Mouse (Mus musculus) adrenal gland, postnatal 4 days (tissue): ENCODE measurements around the gene Parvg. TPM values are rescaled to one million over a fixed set of nuclear protein-coding genes. Genes with fewer than 3 reads are reported as not detected.

ENCODE experiments used
- DNase-seq, 2 experiments: peaks; one replicate each; pipeline ENCODE4 v3.0.0; 2021 to 2022; ENCODE audit warnings: low spot score in 2 of 2, mixed read lengths in 2 of 2
- total RNA-seq, 2 experiments: library from RNA; stranded (reverse); gene quantifications; 2 replicates each; pipeline ENCODE4 v1.2.3; 2021

The Parvg gene
- total RNA-seq, 2 experiments from 2014 or later: 4.3 to 5.9 TPM

DNA sequence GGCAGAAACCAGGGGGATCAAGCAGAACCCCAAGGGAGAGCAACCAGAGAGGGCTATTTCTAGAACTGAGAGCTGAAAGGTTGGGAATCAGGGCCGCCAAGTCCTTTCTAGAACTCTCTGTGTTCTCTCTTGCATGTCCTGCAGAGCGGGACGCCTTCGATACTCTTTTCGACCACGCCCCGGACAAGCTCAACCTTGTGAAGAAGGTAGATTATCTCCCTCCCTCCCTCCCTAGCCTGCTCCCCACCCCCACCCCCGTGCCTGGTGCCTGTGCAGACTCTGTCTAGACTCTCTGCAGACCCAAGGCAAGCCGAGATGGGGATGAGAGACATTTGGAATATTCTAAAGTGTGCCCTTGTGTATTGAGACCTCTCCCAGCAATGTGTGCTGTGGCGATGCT, 20.6 kb upstream of the Parvg start:
- no peak for DNase-seq

DNA sequence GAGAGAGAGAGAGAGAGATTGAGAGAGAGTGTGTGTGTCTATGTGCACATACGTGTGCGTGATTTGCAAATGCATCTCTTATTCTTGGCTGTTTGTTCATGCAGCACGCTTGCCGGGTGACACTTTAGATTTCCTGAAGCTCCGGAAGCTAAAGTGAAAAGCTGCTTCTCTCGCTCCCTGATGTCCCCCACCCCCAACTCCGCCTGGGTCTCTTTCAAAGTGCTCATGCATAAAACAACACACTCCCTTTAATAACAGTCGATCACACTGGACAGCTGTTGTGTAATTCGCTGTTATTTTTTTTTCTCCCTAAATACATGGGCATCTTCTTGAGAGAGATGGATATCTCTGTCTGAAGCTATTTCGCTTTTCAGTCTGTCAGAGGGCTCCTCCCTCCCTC, 18.5 kb upstream of the Parvg start:
- DNase-seq: no peak

DNA sequence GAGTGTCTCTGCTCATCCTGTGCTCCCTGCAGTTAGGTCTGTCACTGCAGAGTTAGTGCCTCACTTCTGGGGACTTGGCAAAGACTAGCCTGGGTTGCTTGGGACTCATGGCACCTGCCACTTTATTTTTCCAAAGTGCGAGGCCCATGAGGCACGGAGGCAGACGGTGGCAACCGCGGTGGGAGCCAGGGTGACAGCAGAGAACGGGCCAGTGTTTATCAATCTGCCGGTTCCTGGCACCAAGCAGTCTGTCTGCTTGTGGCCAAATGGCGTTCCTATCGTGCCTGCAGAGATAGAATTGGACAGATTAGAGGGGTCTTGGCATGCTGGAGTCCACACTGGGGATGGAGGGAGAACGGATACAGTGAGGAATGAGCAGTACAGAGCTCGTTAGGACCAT, 13.6 kb upstream of the Parvg start:
- no peak for DNase-seq

DNA sequence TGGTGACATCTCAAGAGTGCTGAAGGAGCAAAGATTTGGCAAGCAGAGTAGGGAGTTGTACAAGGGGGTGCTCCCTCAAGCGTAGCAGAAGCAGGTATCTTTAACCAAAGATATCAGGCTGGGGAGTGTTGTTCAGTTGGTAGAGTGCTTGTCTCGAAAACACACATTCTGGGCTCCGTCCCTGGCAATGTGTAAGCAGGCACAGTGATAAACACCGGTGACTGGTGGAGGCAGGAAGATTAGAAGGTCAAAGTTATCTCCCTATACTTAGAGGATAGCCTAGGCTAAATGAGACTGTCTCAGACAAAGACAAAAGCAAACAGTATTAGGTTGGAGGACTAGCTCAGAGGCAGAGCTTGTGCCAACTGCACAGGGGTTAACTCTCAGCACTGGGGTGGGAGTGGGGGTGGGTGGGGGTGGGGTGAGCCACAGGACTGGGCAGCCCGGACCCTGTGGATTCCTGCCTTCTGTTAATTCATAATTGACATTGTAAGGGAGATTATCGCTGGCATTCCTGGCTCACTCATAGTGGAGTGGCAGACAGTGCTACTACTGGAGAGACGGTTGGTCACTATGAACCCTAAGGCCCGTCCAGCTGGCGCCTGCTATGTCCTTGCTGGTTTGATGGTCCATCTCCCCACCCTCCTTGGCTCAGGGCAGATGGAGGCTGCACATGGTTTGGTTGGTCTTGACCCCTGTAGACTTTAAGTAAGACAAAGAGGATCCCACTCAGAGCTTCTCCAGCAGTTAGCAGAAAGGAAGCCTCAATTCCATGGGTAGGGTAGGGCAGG, 12.3 kb upstream of the Parvg start:
- DNase-seq: no peak

DNA sequence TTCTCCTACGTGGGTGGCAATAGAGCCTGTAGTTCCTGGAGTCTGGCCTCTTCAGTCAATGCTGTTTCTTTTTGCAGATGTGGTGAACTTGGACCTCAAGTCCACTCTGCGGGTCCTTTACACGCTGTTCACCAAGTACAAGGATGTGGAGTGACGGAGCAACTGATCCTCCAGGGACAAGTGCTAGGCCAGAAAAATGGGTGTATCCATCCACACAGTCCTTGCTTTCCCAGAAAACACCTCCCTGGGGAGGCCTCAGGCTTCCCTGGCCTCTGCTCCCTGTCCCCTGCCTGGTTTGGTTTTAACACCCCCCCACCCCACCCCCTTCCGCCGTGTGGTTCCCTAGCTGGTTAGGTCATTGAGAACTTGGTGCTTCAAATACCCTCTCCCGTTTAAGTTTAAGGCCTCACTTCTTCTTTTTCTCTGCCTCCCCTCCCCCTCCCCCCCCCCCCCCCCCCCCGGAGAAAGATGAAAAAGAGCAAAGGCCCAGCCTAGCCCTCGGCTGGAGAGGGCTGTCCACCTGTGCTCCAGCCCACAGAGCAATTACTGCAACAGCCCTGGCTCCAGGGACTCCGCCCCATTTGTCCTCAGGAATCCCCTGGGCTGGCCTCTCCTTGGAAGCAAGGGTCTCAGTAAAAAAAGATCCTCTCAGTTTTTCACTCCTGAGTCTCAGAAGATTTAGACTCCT, 10.8 kb upstream of the Parvg start:
- DNase-seq: no peak

DNA sequence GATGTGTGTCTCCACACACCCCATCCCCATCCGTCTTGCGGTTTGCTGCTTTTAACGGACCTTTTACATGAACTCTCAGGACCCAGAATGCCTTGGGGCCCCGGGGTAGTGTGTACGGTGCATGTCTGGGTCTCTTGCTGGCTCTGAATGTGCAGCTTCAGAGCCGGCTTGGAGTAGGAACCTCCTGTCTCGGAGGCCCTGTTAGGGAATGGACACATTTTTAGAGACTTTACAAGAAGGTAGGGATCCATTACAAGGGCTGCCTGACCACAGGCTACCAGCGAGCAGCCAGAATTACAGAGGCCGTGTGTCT, 10.3 kb upstream of the Parvg start:
- no peak for DNase-seq

DNA sequence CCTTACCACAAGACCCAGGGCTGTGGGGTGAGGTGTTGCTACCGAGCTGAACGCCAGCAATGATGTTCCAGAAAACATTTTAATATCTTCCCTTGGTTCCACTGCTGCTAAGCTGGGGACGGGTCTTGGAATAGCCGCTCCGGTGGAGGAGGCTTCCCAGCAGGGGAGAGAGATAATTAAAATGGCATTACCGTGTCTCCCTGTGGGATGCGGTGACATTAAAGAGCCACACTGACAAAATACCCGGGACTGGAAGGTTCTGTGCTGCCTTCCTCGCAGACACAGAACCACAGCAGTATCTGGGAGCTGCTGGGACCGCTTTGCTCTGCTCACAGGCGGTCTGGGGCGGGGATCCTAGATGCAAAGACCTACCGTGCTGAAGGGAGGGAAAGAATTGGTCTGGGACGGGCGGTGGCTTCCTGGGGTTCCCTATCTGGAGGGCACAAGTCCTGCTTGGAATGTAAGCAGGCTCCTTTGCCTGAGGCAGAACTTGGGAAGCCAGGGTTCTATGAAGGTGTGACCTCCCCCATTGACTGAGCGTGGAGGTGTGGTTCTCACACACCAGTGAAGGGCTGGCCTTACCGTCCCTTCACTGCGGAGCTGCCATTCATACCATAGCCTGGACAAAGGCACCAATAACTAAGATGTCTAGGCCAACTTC, 9.3 kb upstream of the Parvg start:
- DNase-seq: no peak

DNA sequence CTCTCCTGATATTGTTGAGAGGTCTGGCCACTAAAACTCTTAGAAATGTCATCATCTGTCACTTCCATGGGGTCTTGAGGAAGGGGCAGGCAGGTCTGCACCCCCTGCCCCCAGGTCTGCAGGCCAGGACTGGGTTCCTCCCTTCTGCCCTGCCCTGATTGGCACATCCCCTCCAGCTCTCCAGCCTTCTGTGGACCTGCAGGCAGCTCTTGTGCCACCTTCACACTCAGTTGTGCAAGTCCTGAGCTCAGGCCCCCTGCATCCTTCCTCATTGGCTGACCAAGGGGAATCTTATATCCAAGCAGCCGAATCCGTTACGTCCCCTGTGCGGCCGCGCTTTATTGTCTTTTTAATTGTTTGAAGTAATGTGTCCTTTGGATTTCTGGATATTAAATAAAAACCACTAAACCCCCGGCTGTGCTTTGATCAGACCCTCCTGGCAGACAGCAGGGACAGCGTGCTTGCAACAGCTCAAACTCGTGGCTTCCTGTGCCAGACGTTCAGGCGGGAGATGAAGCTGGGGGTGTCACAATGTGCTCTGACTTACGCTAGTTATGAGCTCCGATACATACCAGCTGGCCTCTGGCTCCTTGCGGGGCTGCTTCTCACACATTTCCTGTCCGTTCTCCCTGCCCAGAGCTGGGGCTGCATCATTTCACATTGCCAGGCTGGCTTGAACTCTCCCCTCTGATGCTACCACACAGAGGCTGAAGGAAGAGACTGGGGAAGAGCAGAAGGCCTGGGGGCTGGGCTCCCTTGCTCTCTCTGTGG, 8.4 kb upstream of the Parvg start:
- no peak for DNase-seq

DNA sequence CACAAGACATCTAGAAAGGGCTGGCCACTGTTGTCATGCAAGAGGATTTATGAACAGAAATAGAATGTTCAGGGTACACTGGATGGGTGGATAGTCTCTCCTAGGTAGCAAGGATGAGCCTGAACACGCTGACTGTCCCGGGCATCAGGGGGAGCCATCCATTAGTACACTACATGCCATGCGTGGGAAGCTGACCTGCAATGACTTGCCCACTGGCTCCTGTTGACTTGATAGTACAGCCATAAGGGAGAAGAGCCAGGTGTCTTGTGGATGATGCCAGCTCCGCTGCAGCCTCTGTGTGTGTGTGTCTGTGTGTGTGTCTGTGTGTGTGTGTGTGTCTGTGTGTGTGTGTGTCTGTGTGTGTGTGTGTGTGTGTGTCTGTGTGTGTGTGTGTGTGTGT, 4.4 kb upstream of the Parvg start:
- DNase-seq: no peak

DNA sequence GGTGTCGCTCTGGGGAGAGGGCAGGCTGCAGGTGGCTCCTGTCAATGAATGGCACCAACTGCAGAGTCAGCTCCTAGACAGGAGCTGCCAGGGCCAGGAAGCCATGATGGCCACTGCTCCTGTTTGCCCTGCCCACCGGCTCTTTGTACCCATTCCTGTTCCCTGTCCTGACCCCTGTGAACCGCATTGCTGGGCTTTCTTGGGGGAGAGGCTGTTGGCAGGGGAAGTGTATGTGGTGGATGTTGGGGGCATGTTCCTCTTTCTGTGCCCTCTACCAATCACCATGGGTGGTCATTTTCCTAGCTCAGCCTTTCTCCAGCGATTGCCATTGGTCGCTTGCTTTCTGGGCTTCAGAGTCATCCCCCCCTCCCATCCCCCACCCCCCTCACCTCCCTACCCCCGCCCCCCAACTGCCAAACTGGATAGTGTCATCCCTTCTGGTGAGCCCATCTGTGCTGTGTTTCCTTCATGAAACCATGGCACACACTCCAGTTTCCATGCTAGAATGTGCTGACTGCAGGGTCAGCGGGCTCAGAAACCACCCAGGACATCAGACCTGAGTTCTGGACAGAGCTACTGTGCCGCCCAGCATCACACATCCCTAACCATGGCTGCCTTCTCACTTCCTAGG, 2.2 kb upstream of the Parvg start:
- DNase-seq: no peak

DNA sequence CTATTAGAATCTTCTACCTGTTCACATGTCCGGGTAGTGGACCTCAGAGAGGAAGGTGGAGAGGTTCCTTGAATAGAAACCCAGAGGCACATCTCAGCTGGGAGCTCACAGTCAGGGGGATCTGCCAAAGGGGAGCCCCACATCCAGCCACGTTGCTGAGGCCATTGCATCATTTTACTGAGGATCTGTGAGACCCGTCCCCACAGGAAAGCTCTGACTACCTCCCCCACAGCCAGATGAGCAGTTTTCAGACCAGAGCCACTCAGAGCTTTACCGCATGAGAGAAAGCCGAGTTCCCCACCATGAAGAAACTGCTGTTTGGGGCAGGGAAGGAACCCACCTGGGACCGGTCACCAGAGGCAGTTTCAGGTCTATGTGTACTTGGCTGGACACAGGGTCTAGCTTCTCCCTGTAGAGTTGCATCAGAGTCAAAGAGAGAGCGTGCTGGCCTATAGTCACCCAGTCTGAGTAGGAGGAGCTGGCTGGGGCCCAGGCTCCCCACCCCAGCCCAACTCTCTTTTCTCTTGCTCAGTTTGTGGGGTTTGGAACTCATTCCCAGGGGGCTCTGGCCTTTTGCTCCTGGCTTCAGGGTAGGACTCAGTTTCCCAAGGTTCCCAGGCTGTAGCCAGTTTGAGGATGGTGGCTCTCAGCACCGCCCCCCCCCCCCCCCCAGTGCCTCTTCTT, 1.2 kb downstream of the Parvg start:
- DNase-seq: no peak

DNA sequence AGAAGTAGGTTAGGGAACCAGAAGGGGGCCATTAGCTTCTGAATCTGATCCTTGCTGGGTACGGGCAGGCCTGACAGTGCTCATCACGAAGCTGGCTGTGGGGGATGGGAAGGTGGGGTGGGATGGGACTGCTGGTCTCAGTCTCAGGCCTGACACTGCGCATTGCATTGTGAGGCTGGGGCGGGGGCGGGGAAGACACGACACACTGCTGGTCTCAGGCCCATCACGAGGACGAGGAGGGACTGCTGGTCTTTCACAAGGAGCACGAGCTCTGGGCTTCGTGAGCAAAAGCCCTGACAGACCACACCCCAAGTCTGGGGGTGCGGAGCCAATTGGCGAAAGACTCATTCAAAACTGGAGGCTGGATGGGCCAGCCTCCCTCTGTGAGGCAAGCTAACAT, 1.9 kb downstream of the Parvg start:
- DNase-seq: no peak

DNA sequence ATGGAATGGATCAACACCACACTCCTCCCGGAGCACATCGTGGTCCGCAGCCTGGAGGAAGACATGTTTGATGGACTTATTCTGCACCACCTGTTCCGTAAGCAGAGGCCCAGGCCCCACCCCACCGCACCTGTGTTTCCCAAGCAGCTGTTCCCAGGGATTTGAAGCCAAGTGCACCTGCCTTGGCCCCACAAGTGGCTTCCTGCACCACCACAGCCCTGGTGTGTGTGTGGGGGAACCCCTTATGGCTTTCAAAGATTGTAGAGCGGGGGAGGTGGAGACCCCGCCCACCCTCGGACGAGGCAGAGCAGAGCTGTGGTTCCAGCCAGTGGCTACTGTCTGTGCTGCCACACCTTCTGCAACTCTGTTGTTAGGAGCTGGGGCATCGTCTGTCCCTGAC, 5.0 kb downstream of the Parvg start:
- DNase-seq: no peak

DNA sequence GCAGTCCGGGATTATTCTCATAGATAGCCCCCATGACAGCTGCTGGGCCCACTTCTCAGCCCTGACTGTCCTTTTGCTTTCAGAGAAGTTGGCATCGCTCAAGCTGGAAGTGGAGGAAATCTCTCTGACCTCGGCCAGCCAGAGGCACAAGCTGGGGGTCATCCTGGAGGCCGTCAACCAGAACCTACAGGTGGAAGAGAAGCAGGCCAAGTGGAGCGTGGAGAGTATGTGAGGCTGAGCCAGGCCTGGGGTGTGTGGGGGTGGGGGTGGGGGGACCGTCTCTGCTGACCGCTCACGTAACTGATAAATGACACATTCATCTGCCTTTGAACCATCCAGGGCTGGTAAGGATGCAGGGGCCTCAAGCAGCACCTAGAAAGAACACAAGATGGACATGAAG, 6.1 kb downstream of the Parvg start:
- no peak for DNase-seq

DNA sequence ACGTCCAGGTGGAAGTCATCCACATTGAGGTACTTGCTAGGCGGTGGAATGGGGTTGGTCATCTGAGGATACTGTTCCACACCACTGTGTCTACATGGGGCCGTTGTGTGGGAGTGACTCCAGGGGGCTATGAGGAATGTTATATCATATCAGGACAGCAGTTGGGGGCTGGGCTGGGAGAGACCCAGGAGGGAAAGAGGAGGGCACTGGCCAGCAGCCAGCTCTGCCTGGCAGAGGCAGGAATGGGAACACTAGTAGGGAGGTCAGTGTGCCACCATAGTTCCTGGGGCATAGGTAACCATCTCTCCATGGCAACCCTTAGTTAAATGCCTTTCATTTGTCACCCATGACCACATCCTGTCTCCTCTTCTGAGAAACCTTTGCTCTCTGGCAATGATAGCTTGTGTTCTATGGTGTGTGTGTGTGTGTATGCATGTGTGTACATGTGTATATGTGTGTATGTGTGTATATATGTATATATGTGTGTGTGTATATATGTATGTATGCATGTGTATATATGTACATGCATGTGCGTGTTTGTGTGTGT, 7.3 kb downstream of the Parvg start:
- DNase-seq: no peak

DNA sequence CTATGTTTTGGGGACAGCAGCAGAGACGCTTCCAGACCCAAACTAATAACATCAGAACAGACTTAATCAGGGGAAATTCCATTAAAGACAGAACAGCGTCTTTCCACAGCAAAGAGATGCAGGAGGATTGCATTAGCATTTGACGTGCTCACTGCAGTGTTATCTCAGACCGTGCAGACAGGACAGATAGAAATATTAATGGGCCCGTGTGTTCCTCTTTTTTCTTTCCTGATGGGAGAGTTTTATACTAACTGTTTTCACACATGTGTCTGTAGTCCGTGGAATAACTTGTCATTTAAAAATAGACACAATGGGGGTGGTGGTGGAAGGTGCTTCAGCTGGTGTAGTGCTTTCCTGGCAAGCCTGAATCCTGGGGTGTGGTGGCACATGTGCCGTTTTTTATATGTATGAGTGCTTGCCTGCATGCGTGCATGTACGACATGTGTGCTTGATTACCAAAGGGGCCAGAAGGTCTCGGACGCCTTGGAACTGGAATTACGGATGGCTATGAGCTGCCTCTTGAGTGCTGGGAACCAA, 12.5 kb downstream of the Parvg start:
- DNase-seq: no peak

DNA sequence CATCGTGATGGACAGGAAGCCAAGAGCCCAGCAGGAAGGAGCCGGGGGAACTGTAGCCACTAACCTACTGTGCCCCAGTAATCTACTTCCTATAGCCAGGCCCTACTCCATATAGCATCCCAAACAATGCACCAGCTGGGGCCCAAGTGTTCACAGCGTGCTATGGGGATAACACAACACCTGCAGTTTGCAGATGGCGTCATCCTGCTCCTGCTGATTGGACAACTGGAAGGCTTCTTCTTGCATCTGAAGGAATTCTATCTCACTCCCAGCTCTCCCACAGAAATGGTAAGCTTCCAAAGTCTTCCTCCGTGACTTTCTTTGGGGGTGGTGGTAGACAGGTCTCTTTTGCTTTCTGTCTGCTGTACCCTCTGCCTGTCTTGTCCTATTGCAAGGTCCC, 13.8 kb downstream of the Parvg start:
- no peak for DNase-seq

DNA sequence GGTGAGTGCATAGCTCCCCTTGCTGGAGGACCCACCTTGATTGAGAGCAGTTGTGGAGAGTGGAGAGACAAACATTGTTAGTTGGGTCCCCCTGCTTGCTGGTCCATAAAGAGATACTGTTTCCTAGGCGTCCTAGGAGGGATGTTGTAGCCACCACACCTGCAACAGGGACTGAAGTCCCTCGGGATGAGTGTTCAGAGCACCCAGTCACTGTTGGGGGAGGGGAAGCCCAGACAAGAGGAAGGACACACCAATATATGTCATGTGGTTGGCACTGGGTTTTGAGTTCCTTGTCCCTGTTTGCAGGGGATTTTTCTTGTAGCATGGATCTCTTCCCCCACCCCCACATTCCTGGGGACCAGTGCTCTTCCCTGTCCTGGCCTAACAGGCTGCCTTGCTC, 17.1 kb downstream of the Parvg start:
- no peak for DNase-seq

DNA sequence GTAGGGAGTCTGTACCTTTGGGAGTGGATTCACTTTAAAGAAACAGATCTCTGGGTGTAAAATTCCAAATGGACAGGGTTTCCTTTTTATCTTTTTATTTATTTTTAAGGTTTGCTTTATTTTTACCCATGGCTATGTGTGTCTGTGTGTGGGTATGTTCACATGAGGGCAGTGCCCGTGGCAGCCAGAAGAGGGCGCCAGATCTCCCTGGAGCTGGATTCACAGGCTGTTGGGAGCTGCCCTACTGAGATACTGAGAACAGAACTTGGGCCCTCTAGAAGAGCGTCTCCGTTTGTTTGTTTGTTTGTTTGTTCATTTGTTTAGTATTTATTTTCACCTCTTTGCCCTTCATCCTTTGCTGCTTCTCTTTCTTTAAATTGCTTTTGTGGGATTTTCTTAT, 24.9 kb downstream of the Parvg start:
- no peak for DNase-seq
